Mouse (Mus musculus): ENCODE results near the gene Mycl. TPM values are rescaled to one million over a fixed set of nuclear protein-coding genes. Genes with fewer than 3 reads are reported as not detected.

Mycl gene
- polyA plus RNA-seq, 1 experiment from 2014 or later = 15.2 TPM

- Histone ChIP-seq H3K4me1 (ENCODE audit: insufficient read depth) (peaks cover 20% of the 10 kb centered on the region), H3K4me3 (ENCODE audit: low read depth, low read length) (no peak overlapping the region), H3K27me3 (ENCODE audit: insufficient read depth, low read length) (peaks cover 37% of the 10 kb centered on the region), H3K9me3 (ENCODE audit: low read depth, low read length) (no peaks in the 10 kb centered on the region), H3K9ac (no peak overlapping the region), H3K36me3 (ENCODE audit: insufficient read depth) (no peaks in the 10 kb centered on the region), H3K4me2 (no peak overlapping the region), H3K27ac (ENCODE audit: low read depth) (no peak overlapping the region)
- no peak for TF ChIP-seq CTCF (IDR thresholded peaks at IDR 0.05; ENCODE audit: low read depth)
- ATAC-seq (ENCODE audit: insufficient read depth) (no peak), DNase-seq (no peak)
- WGBS = 82% methylated on average over 6 of the region's 6 CpGs
These were observed 36.9 kb upstream of the Mycl start for GRCm38 (mm10) chr4:122958491-122959031.

GRCm38 (mm10) chr4:122959816-122960215 lies 35.6 kb upstream of the Mycl start:
- ATAC-seq (ENCODE audit: insufficient read depth) (no peak), DNase-seq (no peak)
- 6% methylated on average over 7 of the region's 8 CpGs for WGBS
- H3K9me3 ChIP-seq (ENCODE audit: low read depth, low read length) = no peaks in the 10 kb centered on the region
- H3K4me1 ChIP-seq (ENCODE audit: insufficient read depth) = peaks cover 18% of the 10 kb centered on the region
- no peaks in the 10 kb centered on the region for H3K36me3 ChIP-seq (ENCODE audit: insufficient read depth)
- peak overlapping the region; percentile 99 for H3K4me2 ChIP-seq
- TF ChIP-seq CTCF (IDR thresholded peaks at IDR 0.05; ENCODE audit: low read depth) = no peak
- H3K27me3 ChIP-seq (ENCODE audit: insufficient read depth, low read length) = peaks cover 37% of the 10 kb centered on the region
- peak overlapping the region; percentile 1; the same call in 1 of the 2 replicates for H3K9ac ChIP-seq
- no peak overlapping the region for H3K27ac ChIP-seq (ENCODE audit: low read depth)
- peak overlapping the region; percentile 51 for H3K4me3 ChIP-seq (ENCODE audit: low read depth, low read length)

GRCm38 (mm10) chr4:122960321-122961099 lies 34.9 kb upstream of the Mycl start:
- no peaks in the 10 kb centered on the region for H3K9me3 ChIP-seq (ENCODE audit: low read depth, low read length)
- peak overlapping the region; percentile 46 for H3K9ac ChIP-seq
- peaks cover 37% of the 10 kb centered on the region for H3K27me3 ChIP-seq (ENCODE audit: insufficient read depth, low read length)
- DNase-seq (peak; percentile 72), ATAC-seq (ENCODE audit: insufficient read depth) (peak; percentile 52)
- peak overlapping the region; percentile 51 for H3K4me3 ChIP-seq (ENCODE audit: low read depth, low read length)
- TF ChIP-seq CTCF (IDR thresholded peaks at IDR 0.05; ENCODE audit: low read depth) = no peak
- H3K4me1 ChIP-seq (ENCODE audit: insufficient read depth) = peaks cover 13% of the 10 kb centered on the region
- H3K36me3 ChIP-seq (ENCODE audit: insufficient read depth) = no peaks in the 10 kb centered on the region
- H3K27ac ChIP-seq (ENCODE audit: low read depth) = no peak overlapping the region
- WGBS = under 1% methylated on average over 43 of the region's 43 CpGs
- H3K4me2 ChIP-seq = peak overlapping the region; percentile 99

GRCm38 (mm10) chr4:122961100-122961567 lies 34.3 kb upstream of the Mycl start, which contains the start of gene Mfsd2a:
TSS of gene Mfsd2a (minus strand) at chr4:122961188.
- no peak for TF ChIP-seq CTCF (IDR thresholded peaks at IDR 0.05; ENCODE audit: low read depth)
- ATAC-seq (ENCODE audit: insufficient read depth) = peak; percentile 81
- DNase-seq = peak; percentile 82
- WGBS = 1% methylated on average over 27 of the region's 27 CpGs
- H3K9me3 ChIP-seq (ENCODE audit: low read depth, low read length) = no peaks in the 10 kb centered on the region
- H3K4me2 ChIP-seq = peak within 1 kb of the TSS; percentile 99
- H3K27me3 ChIP-seq (ENCODE audit: insufficient read depth, low read length) = peaks cover 37% of the 10 kb centered on the region
- peak within 1 kb of the TSS; percentile 51 for H3K4me3 ChIP-seq (ENCODE audit: low read depth, low read length)
- H3K27ac ChIP-seq (ENCODE audit: low read depth) = no peak within 1 kb of the TSS
- H3K36me3 ChIP-seq (ENCODE audit: insufficient read depth) = no peaks in the 10 kb centered on the region
- peak within 1 kb of the TSS; percentile 46 for H3K9ac ChIP-seq
- H3K4me1 ChIP-seq (ENCODE audit: insufficient read depth) = peaks cover 10% of the 10 kb centered on the region

- WGBS = 32% methylated on average over 6 of the region's 6 CpGs
- Histone ChIP-seq H3K9ac (no peak overlapping the region), H3K4me3 (ENCODE audit: low read depth, low read length) (peak overlapping the region; percentile 51; the same call in 1 of the 2 replicates), H3K36me3 (ENCODE audit: insufficient read depth) (no peaks in the 10 kb centered on the region), H3K9me3 (ENCODE audit: low read depth, low read length) (no peaks in the 10 kb centered on the region), H3K27ac (ENCODE audit: low read depth) (no peak overlapping the region), H3K4me2 (peak overlapping the region; percentile 99), H3K4me1 (ENCODE audit: insufficient read depth) (peaks cover 10% of the 10 kb centered on the region), H3K27me3 (ENCODE audit: insufficient read depth, low read length) (peaks cover 37% of the 10 kb centered on the region)
- no peak for DNase-seq
- no peak for ATAC-seq (ENCODE audit: insufficient read depth)
- no peak for TF ChIP-seq CTCF (IDR thresholded peaks at IDR 0.05; ENCODE audit: low read depth)
These were observed 33.9 kb upstream of the Mycl start for GRCm38 (mm10) chr4:122961589-122961988.

GRCm38 (mm10) chr4:122962751-122963150 lies 32.7 kb upstream of the Mycl start:
- H3K9me3 ChIP-seq (ENCODE audit: low read depth, low read length) = no peaks in the 10 kb centered on the region
- DNase-seq (peak; percentile 69), ATAC-seq (ENCODE audit: insufficient read depth) (no peak)
- H3K27ac ChIP-seq (ENCODE audit: low read depth) = no peak overlapping the region
- no peak overlapping the region for H3K9ac ChIP-seq
- TF ChIP-seq CTCF (IDR thresholded peaks at IDR 0.05; ENCODE audit: low read depth) = no peak
- H3K4me2 ChIP-seq = no peak overlapping the region
- H3K4me1 ChIP-seq (ENCODE audit: insufficient read depth) = peaks cover 10% of the 10 kb centered on the region
- peaks cover 40% of the 10 kb centered on the region for H3K27me3 ChIP-seq (ENCODE audit: insufficient read depth, low read length)
- no peak overlapping the region for H3K4me3 ChIP-seq (ENCODE audit: low read depth, low read length)
- 33% methylated on average over 8 of the region's 8 CpGs for WGBS
- H3K36me3 ChIP-seq (ENCODE audit: insufficient read depth) = no peaks in the 10 kb centered on the region

GRCm38 (mm10) chr4:122968106-122968505 lies 27.3 kb upstream of the Mycl start:
- Histone ChIP-seq H3K9me3 (ENCODE audit: low read depth, low read length) (no peaks in the 10 kb centered on the region), H3K4me3 (ENCODE audit: low read depth, low read length) (no peak overlapping the region), H3K9ac (no peak overlapping the region), H3K36me3 (ENCODE audit: insufficient read depth) (no peaks in the 10 kb centered on the region), H3K4me2 (no peak overlapping the region), H3K4me1 (ENCODE audit: insufficient read depth) (no peaks in the 10 kb centered on the region), H3K27me3 (ENCODE audit: insufficient read depth, low read length) (peaks cover 14% of the 10 kb centered on the region; the same call in 1 of the 2 replicates), H3K27ac (ENCODE audit: low read depth) (no peak overlapping the region)
- TF ChIP-seq CTCF (IDR thresholded peaks at IDR 0.05; ENCODE audit: low read depth) = no peak
- ATAC-seq (ENCODE audit: insufficient read depth) (no peak), DNase-seq (no peak)
- WGBS = 49% methylated on average over 4 of the region's 4 CpGs
